Mouse (Mus musculus) olfactory bulb, adult 2 months (tissue): ENCODE results near the gene Apod. TPM values are rescaled to one million over a fixed set of nuclear protein-coding genes. Genes with fewer than 3 reads are reported as not detected.
"Not testable (repeated sequence)": the region's sequence is repeated elsewhere in the genome, so short reads cannot be mapped to it uniquely, and the experiment has no call there.

Source experiments
- H3K27ac ChIP-seq: fragments of 200-500 bp; 2 replicates; pipeline ENCODE4 v1.5.1; 2012; ENCODE audit warnings: low read depth, low read length; ENCODE audit not compliant: insufficient read depth
- H3K4me1 ChIP-seq: fragments of 200-500 bp; 2 replicates; pipeline ENCODE4 v1.6.1; 2012; ENCODE audit warnings: low read length; ENCODE audit not compliant: control insufficient read depth, insufficient read depth
- H3K4me3 ChIP-seq: fragments of 200-500 bp; 2 replicates; pipeline ENCODE4 v1.5.1; 2012; ENCODE audit warnings: mild to moderate bottlenecking, low read depth, low read length, moderate library complexity; ENCODE audit not compliant: insufficient read depth
- CTCF ChIP-seq: fragments of 200-500 bp; IDR thresholded peaks from 2 replicates; pipeline ENCODE4 v1.5.1; 2012; ENCODE audit warnings: low read depth, mild to moderate bottlenecking, low read length, moderate library complexity; ENCODE audit not compliant: insufficient read depth
- POLR2A ChIP-seq: fragments of 200-500 bp; IDR thresholded peaks from 2 replicates; pipeline ENCODE4 v1.6.1; 2012; ENCODE audit warnings: mild to moderate bottlenecking, low read depth, low read length, moderate library complexity; ENCODE audit not compliant: insufficient read depth
- WGBS: fragments of 180-500 bp; shearing (Covaris S2); methylation state at CpG from one replicate; pipeline ENCODE4 v1.1.7; 2018; 5-methylcytosine and 5-hydroxymethylcytosine counted together
- polyA plus RNA-seq: library from polyadenylated mRNA; stranded (reverse); fragments of >200 nt; gene quantifications from 2 replicates; pipeline ENCODE4 v1.2.4, GENCODE M21; 2012; ENCODE audit warnings: low replicate concordance; ENCODE audit not compliant: missing spikeins, insufficient read depth, insufficient read length

Apod gene
- polyA plus RNA-seq, 1 experiment = 662 TPM

DNA sequence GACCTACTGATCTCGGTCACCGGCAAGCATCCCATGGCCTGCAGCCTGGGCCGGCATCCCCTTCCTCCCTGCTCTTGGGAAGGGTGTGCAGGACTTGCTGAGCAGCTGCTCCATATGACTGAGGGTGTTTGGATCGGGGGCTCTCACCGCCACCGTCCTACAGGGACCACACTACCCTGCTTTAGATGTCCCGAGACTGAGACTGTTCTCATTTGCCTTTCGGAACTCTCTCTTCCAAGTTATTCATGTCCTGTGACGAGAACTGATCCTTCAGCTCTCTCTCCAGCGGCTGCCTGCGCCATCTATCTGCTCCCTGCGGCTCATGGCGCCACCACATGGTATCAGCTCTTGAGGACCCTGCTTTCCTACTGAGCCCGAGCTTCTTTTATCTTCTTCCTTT lies 33.0 kb upstream of the Apod start:
- Histone ChIP-seq H3K27ac (no peak overlapping the region), H3K4me1 (peaks cover 3% of the 10 kb centered on the region; the same call in 1 of the 2 replicates), H3K4me3 (peak overlapping the region; percentile 27)
- 4% methylated on average over 14 of the region's 14 CpGs for WGBS
- no peak for TF ChIP-seq POLR2A
- peak; percentile 64 for TF ChIP-seq CTCF

DNA sequence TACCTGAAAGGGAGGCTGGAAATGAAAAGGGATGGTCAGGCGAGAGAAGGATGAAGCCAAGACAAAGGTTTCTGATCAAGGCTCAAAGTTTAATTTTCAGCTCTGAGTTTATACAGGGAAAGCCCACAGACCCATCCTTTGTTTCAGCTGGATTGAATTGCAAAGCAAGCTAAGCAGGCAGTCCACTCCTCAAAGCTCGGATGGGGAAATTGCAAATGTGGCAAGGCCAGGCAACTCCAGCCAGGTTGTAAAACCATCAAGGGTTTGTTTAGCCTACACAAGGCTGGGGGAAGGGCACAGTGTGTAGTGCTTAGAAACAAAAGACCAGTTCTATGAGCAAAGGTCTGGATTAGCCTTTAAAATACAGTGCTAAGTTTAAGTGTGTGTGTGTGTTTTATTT lies 28.4 kb upstream of the Apod start:
- Histone ChIP-seq H3K4me1 (peaks cover 3% of the 10 kb centered on the region; the same call in 1 of the 2 replicates), H3K4me3 (no peak overlapping the region), H3K27ac (no peak overlapping the region)
- no peak for TF ChIP-seq POLR2A
- no peak for TF ChIP-seq CTCF
- 59% methylated on average over 2 of the region's 2 CpGs for WGBS

- no peak for TF ChIP-seq CTCF
- TF ChIP-seq POLR2A = no peak
- Histone ChIP-seq H3K4me3 (no peak overlapping the region), H3K4me1 (peaks cover 2% of the 10 kb centered on the region; the same call in 1 of the 2 replicates), H3K27ac (no peak overlapping the region)
- WGBS = 61% methylated on average over 5 of the region's 5 CpGs
These were observed 27.9 kb upstream of the Apod start for GRCm38 (mm10) chr16:31342556-31342955.

- H3K4me1 ChIP-seq = no peaks in the 10 kb centered on the region
- no peak overlapping the region for H3K27ac ChIP-seq
- 75% methylated on average over 5 of the region's 5 CpGs for WGBS
- TF ChIP-seq CTCF = no peak
- TF ChIP-seq POLR2A = no peak
- no peak overlapping the region for H3K4me3 ChIP-seq
These were observed 24.7 kb upstream of the Apod start for GRCm38 (mm10) chr16:31339332-31339731.

DNA sequence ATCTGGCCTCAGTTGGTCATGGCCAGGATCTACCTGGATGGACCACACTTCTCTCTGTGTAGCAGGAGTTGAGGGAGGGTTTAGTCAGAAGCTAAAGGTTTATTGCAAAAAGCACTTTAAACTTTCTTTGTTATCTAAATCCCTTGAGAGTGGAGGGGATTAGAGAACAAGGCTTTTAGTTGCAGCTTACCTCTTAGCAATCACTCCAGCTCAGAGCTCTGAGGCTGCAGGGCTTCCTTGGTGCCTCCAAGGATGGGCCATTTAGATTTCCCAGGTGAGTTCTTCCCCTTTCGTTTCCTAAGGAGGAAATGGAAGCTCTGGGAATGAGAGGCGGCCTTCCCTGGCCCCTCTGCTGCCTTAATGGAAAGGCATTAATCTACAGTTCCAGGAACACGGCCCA lies 23.3 kb upstream of the Apod start:
- H3K4me1 ChIP-seq = no peaks in the 10 kb centered on the region
- no peak overlapping the region for H3K4me3 ChIP-seq
- 70% methylated on average over 3 of the region's 3 CpGs for WGBS
- no peak overlapping the region for H3K27ac ChIP-seq
- TF ChIP-seq POLR2A (no peak), CTCF (no peak)

DNA sequence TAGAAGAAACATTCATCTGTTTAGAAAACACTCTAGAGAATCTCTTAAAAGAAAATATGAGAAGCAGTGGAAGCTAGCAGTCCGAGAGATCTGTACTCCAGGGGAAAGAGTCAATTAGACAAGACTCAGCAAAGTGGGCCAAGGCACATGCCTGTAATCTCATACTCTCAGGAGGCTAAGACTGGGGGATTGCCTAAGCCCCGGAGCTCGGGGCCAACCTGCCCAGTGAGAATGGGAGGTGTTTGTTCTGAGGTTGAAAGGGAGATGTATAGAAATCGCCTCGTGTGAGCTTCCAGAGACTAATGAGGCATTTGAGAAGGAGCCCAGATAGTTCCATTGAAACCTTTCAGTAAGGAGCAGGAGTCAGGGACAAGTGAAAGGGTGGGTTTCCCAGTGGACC lies 20.2 kb upstream of the Apod start:
- H3K4me3 ChIP-seq = no peak overlapping the region
- no peak for TF ChIP-seq POLR2A
- no peak for TF ChIP-seq CTCF
- no peak overlapping the region for H3K27ac ChIP-seq
- WGBS = 41% methylated on average over 5 of the region's 5 CpGs
- H3K4me1 ChIP-seq = 0 out of 2 replicates have a peak, but pooled peaks cover 2% of the 10 kb centered on the region

DNA sequence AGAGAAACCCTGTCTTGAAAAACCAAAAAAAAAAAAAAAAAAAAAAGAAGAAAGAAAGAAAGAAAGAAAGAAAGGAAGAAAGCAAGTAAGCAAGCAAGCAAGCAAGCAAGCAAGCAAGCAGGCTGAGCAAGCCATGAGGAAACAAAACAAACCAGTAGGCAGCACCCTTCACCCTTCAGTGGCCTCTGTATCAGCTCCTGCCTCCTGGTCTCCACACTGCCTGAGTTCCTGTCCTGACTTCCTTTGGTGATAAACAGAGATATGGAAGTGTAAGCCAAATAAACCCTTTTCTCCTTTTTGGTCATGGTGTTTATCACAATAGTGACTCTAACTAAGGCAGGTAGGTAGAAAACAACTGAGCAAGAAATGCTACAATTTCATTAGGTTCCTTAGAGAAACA lies 18.0 kb upstream of the Apod start:
- Histone ChIP-seq H3K27ac (no peak overlapping the region), H3K4me1 (0 out of 2 replicates have a peak, but pooled peaks cover 2% of the 10 kb centered on the region), H3K4me3 (no peak overlapping the region)
- TF ChIP-seq POLR2A (no peak), CTCF (no peak)

GRCm38 (mm10) chr16:31330970-31331369 lies 16.4 kb upstream of the Apod start:
- H3K4me1 ChIP-seq, H3K27ac ChIP-seq, H3K4me3 ChIP-seq: not testable (repeated sequence)
- WGBS = 65% methylated on average over 6 of the region's 6 CpGs

DNA sequence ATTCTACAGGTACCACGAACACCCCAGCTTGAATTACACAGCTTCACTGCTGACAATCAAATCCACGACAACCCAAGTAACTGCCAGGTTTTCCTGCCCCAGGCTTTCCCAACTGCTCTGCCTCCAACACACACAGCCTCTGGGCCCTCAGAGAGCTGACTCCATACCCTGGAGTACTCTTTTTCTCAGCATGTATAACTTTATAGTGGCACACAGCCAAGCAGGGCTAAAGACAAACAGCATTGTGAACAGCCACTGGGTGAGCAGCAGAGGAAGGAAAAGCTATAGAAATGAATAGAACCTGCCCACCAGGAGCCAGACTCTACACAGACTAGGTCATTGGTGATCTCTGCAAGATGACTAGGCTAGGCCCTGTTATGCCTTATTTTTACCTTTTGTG lies 15.1 kb upstream of the Apod start:
- Histone ChIP-seq H3K4me3 (no peak overlapping the region), H3K4me1 (0 out of 2 replicates have a peak, but pooled peaks cover 2% of the 10 kb centered on the region), H3K27ac (no peak overlapping the region)
- TF ChIP-seq CTCF = no peak
- TF ChIP-seq POLR2A = no peak
- 60% methylated on average over 2 of the region's 2 CpGs for WGBS

GRCm38 (mm10) chr16:31327891-31328290 lies 13.3 kb upstream of the Apod start:
- no peak overlapping the region for H3K4me3 ChIP-seq
- WGBS = 90% methylated on average over 2 of the region's 2 CpGs
- H3K27ac ChIP-seq = no peak overlapping the region
- no peak for TF ChIP-seq POLR2A
- no peak for TF ChIP-seq CTCF
- 0 out of 2 replicates have a peak, but pooled peaks cover 2% of the 10 kb centered on the region for H3K4me1 ChIP-seq
